Mouse (Mus musculus) embryonic stem cell, embryonic (primary cell): ENCODE results near the gene Dut.

Experiments used
- CTCF ChIA-PET, 4 experiments: fragments of 300-600 bp in 2 of 4; fragments of 350-600 bp in 2 of 4; sonication (Branson Sonifier 250); formaldehyde crosslinking; loops; one replicate each; lab custom pipeline; 2022; ENCODE audit warnings: inconsistent platforms in 2 of 4; lab: Charles Lee
- POLR2A ChIA-PET, 4 experiments: fragments of 300-600 bp in 2 of 4; fragments of 350-600 bp in 2 of 4; sonication (Branson Sonifier 250); formaldehyde crosslinking; loops; one replicate each; lab custom pipeline; 2022; ENCODE audit warnings: antibody characterized with exemption in 4 of 4, inconsistent platforms in 1 of 4; lab: Charles Lee

Gene Dut

GRCm38 (mm10) chr2:125247108-125247961 is at the start of gene Dut:
Dut (plus strand) TSS chr2:125247190.
- CTCF ChIA-PET: interaction anchor here in 3 of 4 experiments (0.6 to 1.0 kb wide), 3 partner anchors 21 to 1459 kb away, joined by 3 to 5 read pairs (median 3); partner anchors contain the start of gene Cep152 (in 1 of the 3)
- POLR2A ChIA-PET: interaction anchor here (0.6 to 5.5 kb wide), 23 partner anchors 9 to 1789 kb away, joined by 3 to 63 read pairs (median 3); partner anchors contain the start of genes Cep152 (in 1 of the 4), Cops2 (in 1 of the 4) and Galk2 (in 1 of the 4)

GRCm38 (mm10) chr2:125208894-125209596 is 37.9 kb upstream of the Dut start:
- POLR2A ChIA-PET: interaction anchor here in 1 of 4 experiments (0.9 kb wide), 1 partner anchor 38 kb away, joined by 3 read pairs; the partner anchor contains the start of gene Dut
- CTCF ChIA-PET: interaction anchor here in 1 of 4 experiments (0.8 kb wide), 1 partner anchor 20 kb away, joined by 3 read pairs; no protein-coding TSS in a partner anchor

GRCm38 (mm10) chr2:125211831-125212510 is 35.0 kb upstream of the Dut start:
- ChIA-PET CTCF (interaction anchor here in 1 of 4 experiments (0.6 kb wide), 1 partner anchor 158 kb away, joined by 3 read pairs; no protein-coding TSS in a partner anchor), POLR2A (interaction anchor here in 1 of 4 experiments (0.7 kb wide), 1 partner anchor 36 kb away, joined by 3 read pairs; no protein-coding TSS in a partner anchor)

DNA sequence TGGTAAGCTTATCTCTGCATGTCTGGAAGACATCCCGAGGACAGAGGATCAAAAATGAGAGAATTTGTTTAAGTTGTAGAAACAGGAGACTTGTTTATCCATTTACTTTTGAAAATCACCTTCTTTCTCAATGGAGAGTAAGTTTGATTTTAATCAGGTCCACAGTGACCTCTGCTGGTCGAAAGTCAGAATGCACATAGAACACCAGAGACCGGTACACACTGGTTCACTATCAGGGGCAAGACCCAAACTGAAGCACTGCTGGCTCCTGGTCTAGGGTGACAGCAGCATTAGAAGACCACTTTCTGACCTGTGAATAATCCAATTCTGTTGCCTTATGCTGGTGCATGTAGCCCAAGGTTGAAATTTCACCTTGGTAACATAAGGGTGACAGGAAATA is 32.4 kb upstream of the Dut start:
- ChIA-PET POLR2A (interaction anchor here in 1 of 4 experiments (1.4 kb wide), 1 partner anchor 33 kb away, joined by 4 read pairs; the partner anchor contains the start of gene Dut), CTCF (interaction anchor here in 2 of 4 experiments (0.6 to 1.8 kb wide), 3 partner anchors 24 to 1321 kb away, joined by 3 to 5 read pairs (median 4); no protein-coding TSS in a partner anchor)

- ChIA-PET POLR2A (interaction anchor here in 1 of 4 experiments (0.7 to 1.1 kb wide), 2 partner anchors 28 to 148 kb away, joined by 3 read pairs; no protein-coding TSS in a partner anchor), CTCF (interaction anchor here in 2 of 4 experiments (0.6 to 0.7 kb wide), 2 partner anchors 238 to 614 kb away, joined by 3 read pairs; no protein-coding TSS in a partner anchor)
Observed at GRCm38 (mm10) chr2:125217286-125217685, 29.7 kb upstream of the Dut start.

DNA sequence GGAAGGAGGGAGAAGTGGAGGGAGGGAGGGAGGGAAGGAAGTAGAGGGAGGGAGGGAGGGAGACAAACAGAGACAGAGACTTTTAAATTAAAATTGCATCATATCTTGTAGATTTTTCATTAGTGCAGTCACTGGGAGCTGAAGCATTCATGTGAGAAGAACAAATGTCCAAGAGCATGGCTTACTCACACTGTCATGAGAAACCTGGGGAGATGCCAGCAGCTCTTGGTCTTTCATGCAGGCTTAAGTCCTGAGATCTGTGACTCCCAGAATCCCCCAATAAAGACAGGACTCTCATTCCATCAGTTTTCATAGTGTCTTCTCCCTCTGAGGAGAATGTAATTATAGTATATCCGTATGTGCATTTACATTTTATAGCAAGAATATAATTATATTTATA is 28.4 kb upstream of the Dut start:
- ChIA-PET CTCF (no interaction called here), POLR2A (interaction anchor here in 1 of 4 experiments (1.0 to 1.1 kb wide), 2 partner anchors 13 to 29 kb away, joined by 4 to 5 read pairs; no protein-coding TSS in a partner anchor)

DNA sequence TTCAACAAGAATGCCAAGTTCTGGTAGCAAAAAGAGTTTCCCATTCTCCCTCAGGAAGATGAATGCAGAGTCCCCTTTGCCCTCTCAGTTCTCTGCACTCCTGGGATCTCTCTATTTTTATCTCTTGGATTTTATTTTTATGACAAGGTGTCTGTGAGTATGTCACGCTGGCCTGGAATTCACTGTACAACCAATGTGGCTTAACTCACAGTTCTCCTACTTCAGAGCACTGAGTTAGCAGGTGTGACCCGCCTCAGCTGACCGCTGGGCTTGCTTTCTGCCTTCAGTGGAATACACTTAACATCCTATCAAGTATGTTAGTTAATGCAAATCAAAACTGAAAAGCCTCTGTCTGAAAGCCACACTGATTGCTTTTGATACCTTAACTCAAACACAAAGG is 27.7 kb upstream of the Dut start:
- CTCF ChIA-PET: no interaction called here
- POLR2A ChIA-PET: interaction anchor here in 2 of 4 experiments (0.6 to 1.1 kb wide), 3 partner anchors 12 to 298 kb away, joined by 3 to 5 read pairs (median 4); no protein-coding TSS in a partner anchor

DNA sequence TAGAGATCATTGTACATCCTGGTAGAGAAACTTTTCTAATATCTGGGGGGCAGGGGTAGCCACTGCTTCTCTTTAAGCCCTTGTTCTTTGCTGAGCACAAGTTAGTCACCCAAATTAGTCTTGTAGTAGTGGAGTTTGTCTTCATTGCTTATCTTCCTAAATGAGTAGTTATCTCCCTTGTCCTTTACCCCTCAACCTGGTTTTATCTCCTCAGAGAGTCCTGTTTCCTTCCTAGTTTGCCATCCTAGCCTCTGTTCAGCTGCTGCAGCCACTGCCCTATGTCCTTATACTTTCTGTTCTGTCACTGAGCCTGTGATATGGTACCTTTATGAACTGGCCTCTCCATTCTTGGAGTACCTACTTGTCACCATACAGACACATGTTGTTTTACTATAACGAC is 25.3 kb upstream of the Dut start:
- POLR2A ChIA-PET: no interaction called here
- CTCF ChIA-PET: no interaction called here

- POLR2A ChIA-PET: interaction anchor here in 1 of 4 experiments (1.5 kb wide), 1 partner anchor 19 kb away, joined by 3 read pairs; no protein-coding TSS in a partner anchor
- CTCF ChIA-PET: no interaction called here
Observed at GRCm38 (mm10) chr2:125228472-125229409, 18.2 kb upstream of the Dut start.

- ChIA-PET CTCF (no interaction called here), POLR2A (no interaction called here)
Observed at GRCm38 (mm10) chr2:125232183-125232582, 14.8 kb upstream of the Dut start.

GRCm38 (mm10) chr2:125233537-125233936 is 13.5 kb upstream of the Dut start:
- CTCF ChIA-PET: no interaction called here

GRCm38 (mm10) chr2:125234049-125234448 is 12.9 kb upstream of the Dut start:
- POLR2A ChIA-PET: interaction anchor here in 1 of 4 experiments (0.7 to 1.1 kb wide), 2 partner anchors 15 to 1430 kb away, joined by 3 read pairs; no protein-coding TSS in a partner anchor
- CTCF ChIA-PET: no interaction called here

More at GRCm38 (mm10) chr2:125233537-125233936, 13.5 kb upstream of the Dut start:
- POLR2A ChIA-PET: interaction anchor here in 1 of 4 experiments (0.7 kb wide), 1 partner anchor 1431 kb away, joined by 3 read pairs; no protein-coding TSS in a partner anchor

DNA sequence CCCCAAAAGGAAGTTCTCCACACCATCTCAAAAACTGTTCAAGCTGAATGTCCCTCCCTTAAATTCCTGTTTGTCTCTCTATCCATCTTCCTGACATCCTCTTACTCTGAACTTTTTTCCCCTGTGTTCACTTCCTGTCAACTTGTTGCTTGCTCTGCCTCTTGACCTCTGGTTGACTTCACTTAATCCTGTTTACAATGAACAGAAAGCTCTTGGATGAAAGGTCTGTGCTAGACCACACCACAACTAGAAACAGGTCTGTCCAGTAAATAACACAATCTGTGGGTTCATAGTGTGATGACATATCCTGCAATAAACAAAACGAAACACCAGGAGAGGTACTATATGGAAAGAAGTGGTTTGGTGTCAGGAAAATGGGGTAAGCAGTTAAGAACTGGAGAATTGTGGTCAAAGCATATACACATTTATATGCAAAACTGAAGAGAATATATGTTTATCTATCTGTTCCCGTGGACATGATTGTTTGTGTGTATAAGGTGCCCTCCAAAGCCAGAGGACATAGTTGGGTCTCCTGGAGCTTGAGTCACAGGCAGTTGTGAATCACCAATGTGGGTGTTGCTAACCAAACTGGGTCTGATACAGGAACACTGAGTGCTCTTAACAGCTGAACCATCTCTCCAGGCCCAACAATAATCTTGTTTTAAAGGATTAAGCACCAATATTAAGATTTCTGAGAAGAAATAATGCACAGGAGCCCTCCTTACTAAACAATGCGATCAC is 1.3 kb upstream of the Dut start:
- POLR2A ChIA-PET: interaction anchor here in 1 of 4 experiments (1.3 kb wide), 1 partner anchor 28 kb away, joined by 3 read pairs; no protein-coding TSS in a partner anchor
- CTCF ChIA-PET: no interaction called here

- POLR2A ChIA-PET: interaction anchor here in 3 of 4 experiments (0.6 to 5.5 kb wide), 17 partner anchors 8 to 1788 kb away, joined by 3 to 63 read pairs (median 3); partner anchors contain the start of genes Cops2 (in 1 of the 3) and Galk2 (in 1 of the 3)
- CTCF ChIA-PET: interaction anchor here in 2 of 4 experiments (0.6 to 1.0 kb wide), 2 partner anchors 378 to 1460 kb away, joined by 3 to 5 read pairs; partner anchors contain the start of gene Cep152 (in 1 of the 2)
Observed at GRCm38 (mm10) chr2:125246669-125247068, 321 bp upstream of the Dut start.

- CTCF ChIA-PET: no interaction called here
- POLR2A ChIA-PET: interaction anchor here (0.5 to 5.5 kb wide), 17 partner anchors 8 to 476 kb away, joined by 3 to 63 read pairs (median 4); partner anchors contain the start of genes Cep152 (in 1 of the 4) and Shc4 (in 1 of the 4)
Observed at GRCm38 (mm10) chr2:125247962-125248235, 909 bp downstream of the Dut start.

- CTCF ChIA-PET: no interaction called here
- POLR2A ChIA-PET: interaction anchor here (0.5 to 5.5 kb wide), 18 partner anchors 8 to 476 kb away, joined by 3 to 63 read pairs (median 4); partner anchors contain the start of genes Cep152 (in 1 of the 4) and Shc4 (in 1 of the 4)
Observed at GRCm38 (mm10) chr2:125248256-125248655, 1.3 kb downstream of the Dut start.
